Mouse (Mus musculus) kidney, adult 2 months (tissue): Measurements from ENCODE around the gene Akt2. TPM values are rescaled to one million over a fixed set of nuclear protein-coding genes. Genes with fewer than 3 reads are reported as not detected.
"Not testable (repeated sequence)": the region's sequence is repeated elsewhere in the genome, so short reads cannot be mapped to it uniquely, and the experiment has no call there.

Source experiments
- DNase-seq: peaks from one replicate; pipeline ENCODE4 v3.0.0; 2021
- H3K27ac ChIP-seq: fragments of 200-500 bp; 2 replicates; pipeline ENCODE4 v1.5.1; 2012; ENCODE audit warnings: low read depth, low read length, control low read depth, inconsistent platforms; ENCODE audit not compliant: insufficient read depth
- H3K27me3 ChIP-seq: fragments of 200-500 bp; replicated peaks from 2 replicates; pipeline ENCODE4 v1.6.1; 2012; ENCODE audit warnings: mild to moderate bottlenecking, moderate library complexity, low read length, inconsistent platforms; ENCODE audit not compliant: control insufficient read depth, insufficient read depth
- H3K36me3 ChIP-seq: fragments of 200-500 bp; 2 replicates; pipeline ENCODE4 v1.6.1; 2012; ENCODE audit warnings: mild to moderate bottlenecking, moderate library complexity, low read length, inconsistent platforms; ENCODE audit not compliant: control insufficient read depth, insufficient read depth
- H3K4me1 ChIP-seq: fragments of 200-500 bp; 2 replicates; pipeline ENCODE4 v1.6.1; 2011; ENCODE audit warnings: low read length; ENCODE audit not compliant: control insufficient read depth, insufficient read depth
- H3K4me3 ChIP-seq: fragments of 200-500 bp; 2 replicates; pipeline ENCODE4 v1.5.1; 2011; ENCODE audit warnings: mild to moderate bottlenecking, low read depth, low read length, control low read depth; ENCODE audit not compliant: insufficient read depth
- CTCF ChIP-seq: fragments of 200-500 bp; conservative IDR thresholded peaks from 2 replicates; pipeline ENCODE4 v1.5.1; 2011; ENCODE audit warnings: low read depth, mild to moderate bottlenecking, control low read depth, low read length, moderate library complexity, mixed read lengths; ENCODE audit not compliant: insufficient read depth, insufficient read length
- POLR2A ChIP-seq: fragments of 200-500 bp; IDR thresholded peaks from one replicate; pipeline ENCODE4 v1.6.1; 2011; ENCODE audit warnings: low read depth, low read length, control low read depth
- WGBS: fragments of 180-500 bp; shearing (Covaris S2); methylation state at CpG from one replicate; pipeline ENCODE4 v1.1.7; 2018; 5-methylcytosine and 5-hydroxymethylcytosine counted together
- polyA plus RNA-seq: library from polyadenylated mRNA; depleted of rRNA; stranded (reverse); fragments of >200 nt; gene quantifications from 2 replicates; pipeline ENCODE4 v1.2.3, GENCODE M21; 2012

Akt2 gene
- polyA plus RNA-seq, 1 experiment = 89.2 TPM

DNA sequence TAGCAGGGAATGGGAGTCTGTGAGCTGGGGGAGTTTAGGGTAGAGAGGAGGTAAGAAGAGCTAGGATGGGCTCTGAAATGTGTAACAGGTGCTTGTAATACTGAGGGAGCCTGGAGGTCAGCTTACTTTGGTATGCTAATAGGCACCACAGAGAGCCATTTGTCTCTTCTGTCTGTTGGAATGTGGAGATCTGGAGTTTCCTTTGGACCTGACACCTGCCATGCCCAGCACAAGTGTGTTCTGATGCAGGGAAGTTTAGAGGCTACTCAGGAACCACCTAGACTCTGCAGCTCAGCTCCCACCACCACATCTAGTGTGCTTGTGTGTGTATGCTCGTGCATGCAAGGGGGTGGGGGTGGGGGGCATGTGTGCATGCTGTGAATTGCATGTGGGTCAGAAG lies 30.9 kb downstream of the Akt2 start:
- H3K4me1 ChIP-seq = no peaks in the 10 kb centered on the region
- H3K36me3 ChIP-seq = no peaks in the 10 kb centered on the region
- no peak overlapping the region for H3K4me3 ChIP-seq
- H3K27ac ChIP-seq = no peak overlapping the region
- no peak for DNase-seq
- TF ChIP-seq CTCF (no peak), POLR2A (no peak)
- WGBS = 79% methylated on average over 1 of the region's 1 CpGs
- no peaks in the 10 kb centered on the region for H3K27me3 ChIP-seq

DNA sequence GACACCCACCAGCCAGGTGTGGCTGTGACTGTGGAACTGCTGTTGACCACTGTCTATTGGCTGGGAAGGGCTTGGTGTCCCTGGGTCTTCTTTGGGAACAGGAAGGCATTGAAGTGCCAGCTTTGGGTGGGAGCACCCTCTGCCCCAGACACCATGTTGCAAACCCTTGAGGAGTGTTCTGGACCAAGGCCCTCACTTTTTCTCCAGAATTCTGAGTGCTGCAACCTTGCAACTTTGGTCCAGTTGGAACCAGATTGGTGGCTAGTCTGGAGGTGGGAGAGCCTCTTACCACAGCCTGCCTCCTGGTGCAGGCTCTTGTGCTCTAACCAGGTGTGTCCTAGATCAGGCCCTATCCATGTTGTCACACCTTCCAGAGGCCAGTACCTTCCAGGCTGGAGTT lies 33.6 kb downstream of the Akt2 start:
- no peaks in the 10 kb centered on the region for H3K27me3 ChIP-seq
- no peak overlapping the region for H3K27ac ChIP-seq
- TF ChIP-seq CTCF (no peak), POLR2A (no peak)
- DNase-seq = no peak
- H3K36me3 ChIP-seq = no peaks in the 10 kb centered on the region
- no peaks in the 10 kb centered on the region for H3K4me1 ChIP-seq
- no peak overlapping the region for H3K4me3 ChIP-seq

DNA sequence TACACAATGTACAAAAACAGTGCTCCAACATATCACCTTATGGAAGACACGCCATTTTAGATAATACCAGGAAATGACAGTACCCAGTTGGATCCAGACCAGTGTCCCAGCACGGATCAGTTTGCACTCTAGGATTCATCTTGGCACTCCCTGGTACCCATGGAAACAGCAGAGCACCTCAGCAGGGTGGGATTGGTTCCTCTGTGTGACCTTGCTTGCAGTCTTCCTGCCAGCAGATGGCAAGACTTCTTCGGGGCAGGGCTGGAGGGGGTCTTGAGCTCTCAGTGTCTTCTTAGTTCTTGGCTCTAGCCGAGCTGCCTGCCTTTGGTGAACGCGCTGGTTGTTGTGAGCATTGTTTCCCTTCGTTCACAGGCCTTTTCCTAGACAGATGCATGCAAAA lies 36.4 kb downstream of the Akt2 start:
- H3K36me3 ChIP-seq = no peaks in the 10 kb centered on the region
- no peaks in the 10 kb centered on the region for H3K4me1 ChIP-seq
- H3K27me3 ChIP-seq = no peaks in the 10 kb centered on the region
- no peak for TF ChIP-seq POLR2A
- no peak for TF ChIP-seq CTCF
- 91% methylated on average over 7 of the region's 7 CpGs for WGBS
- H3K27ac ChIP-seq = no peak overlapping the region
- DNase-seq = no peak
- H3K4me3 ChIP-seq = no peak overlapping the region

DNA sequence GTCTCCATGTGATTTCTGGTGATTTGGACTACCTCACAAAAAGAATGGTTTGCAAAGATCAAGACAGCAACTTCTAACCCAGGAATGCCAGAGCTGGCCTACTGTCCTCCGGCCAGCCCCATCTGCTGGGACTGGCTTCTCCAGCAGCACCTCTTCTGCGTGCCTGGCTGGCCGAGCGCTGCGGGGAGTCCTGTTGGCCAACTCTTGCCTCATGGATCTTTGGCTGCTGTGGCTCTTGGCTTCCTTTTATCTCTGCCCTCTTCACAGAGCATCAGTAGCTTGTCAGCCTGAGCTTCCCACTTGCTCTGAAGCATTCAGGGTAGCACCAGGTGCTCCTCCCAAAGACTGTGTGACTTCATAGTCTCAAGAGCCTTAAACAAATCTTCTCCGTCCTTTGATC lies 36.8 kb downstream of the Akt2 start:
- TF ChIP-seq CTCF = no peak
- TF ChIP-seq POLR2A = no peak
- Histone ChIP-seq H3K36me3 (no peaks in the 10 kb centered on the region), H3K4me3 (no peak overlapping the region), H3K27me3 (no peaks in the 10 kb centered on the region), H3K4me1 (no peaks in the 10 kb centered on the region), H3K27ac (no peak overlapping the region)
- no peak for DNase-seq
- WGBS = 96% methylated on average over 6 of the region's 6 CpGs

DNA sequence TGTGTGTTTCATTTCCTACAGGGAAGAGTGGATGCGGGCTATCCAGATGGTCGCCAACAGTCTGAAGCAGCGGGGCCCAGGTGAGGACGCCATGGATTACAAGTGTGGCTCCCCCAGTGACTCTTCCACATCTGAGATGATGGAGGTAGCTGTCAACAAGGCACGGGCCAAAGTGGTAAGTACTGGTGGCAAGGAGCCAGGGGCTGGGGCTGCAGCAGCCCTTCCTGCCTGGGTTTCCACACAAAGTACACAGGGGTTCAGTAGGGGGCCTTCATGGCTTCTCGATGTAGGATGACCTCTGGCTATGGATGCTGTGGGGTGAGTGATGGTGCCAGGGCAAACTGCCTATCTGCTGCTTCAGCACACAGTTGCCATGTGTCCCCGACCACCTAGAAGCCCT lies 37.5 kb downstream of the Akt2 start:
- H3K27me3 ChIP-seq, H3K4me3 ChIP-seq, H3K4me1 ChIP-seq, DNase-seq, H3K27ac ChIP-seq, H3K36me3 ChIP-seq: not testable (repeated sequence)
- WGBS = 96% methylated on average over 7 of the region's 7 CpGs

DNA sequence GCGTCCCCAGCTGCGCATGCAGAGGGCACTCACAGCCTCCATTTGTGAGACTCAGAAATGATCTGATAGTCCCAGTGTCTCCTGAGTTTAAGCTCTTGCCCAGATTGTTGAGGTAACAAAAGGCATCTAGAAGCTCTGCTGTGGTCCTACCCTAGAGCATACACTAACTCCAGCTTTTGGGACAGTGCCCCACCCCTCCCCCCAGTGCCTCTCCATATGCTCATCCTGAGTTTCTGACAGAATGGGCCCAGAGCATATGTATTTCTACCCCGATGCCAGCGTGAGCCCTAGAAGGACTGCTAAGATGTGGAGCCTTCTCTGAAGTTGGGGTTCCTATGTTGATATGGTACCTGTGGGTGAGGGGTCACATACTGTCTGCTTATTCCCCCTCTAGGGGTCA lies 40.1 kb downstream of the Akt2 start:
- H3K27me3 ChIP-seq = no peaks in the 10 kb centered on the region
- H3K27ac ChIP-seq = no peak overlapping the region
- no peak for TF ChIP-seq POLR2A
- TF ChIP-seq CTCF = no peak
- H3K4me3 ChIP-seq = no peak overlapping the region
- 97% methylated on average over 4 of the region's 4 CpGs for WGBS
- no peak for DNase-seq
- H3K36me3 ChIP-seq = no peaks in the 10 kb centered on the region
- H3K4me1 ChIP-seq = no peaks in the 10 kb centered on the region

DNA sequence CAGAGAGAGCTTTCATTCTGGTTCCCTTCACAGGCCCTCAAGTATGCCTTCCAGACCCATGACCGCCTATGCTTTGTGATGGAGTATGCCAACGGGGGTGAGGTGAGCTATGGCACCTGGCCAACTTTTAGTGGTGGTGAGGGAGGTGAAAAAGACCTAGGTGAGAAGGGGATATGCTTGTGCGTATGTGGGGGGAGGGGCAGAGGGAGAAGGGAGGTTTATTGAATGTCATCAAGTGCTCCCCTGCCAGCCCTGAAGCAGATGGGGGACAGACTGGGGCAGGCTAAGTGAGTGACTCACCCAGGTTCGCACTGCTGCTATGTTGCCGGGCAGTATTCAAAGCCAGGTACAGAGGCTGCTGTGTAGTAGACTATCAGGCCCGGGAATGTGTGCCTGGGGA lies 41.8 kb downstream of the Akt2 start:
- Histone ChIP-seq H3K4me3 (no peak overlapping the region), H3K36me3 (no peaks in the 10 kb centered on the region), H3K4me1 (no peaks in the 10 kb centered on the region), H3K27me3 (no peaks in the 10 kb centered on the region), H3K27ac (no peak overlapping the region)
- no peak for DNase-seq
- no peak for TF ChIP-seq CTCF
- no peak for TF ChIP-seq POLR2A
- WGBS = 89% methylated on average over 6 of the region's 6 CpGs

DNA sequence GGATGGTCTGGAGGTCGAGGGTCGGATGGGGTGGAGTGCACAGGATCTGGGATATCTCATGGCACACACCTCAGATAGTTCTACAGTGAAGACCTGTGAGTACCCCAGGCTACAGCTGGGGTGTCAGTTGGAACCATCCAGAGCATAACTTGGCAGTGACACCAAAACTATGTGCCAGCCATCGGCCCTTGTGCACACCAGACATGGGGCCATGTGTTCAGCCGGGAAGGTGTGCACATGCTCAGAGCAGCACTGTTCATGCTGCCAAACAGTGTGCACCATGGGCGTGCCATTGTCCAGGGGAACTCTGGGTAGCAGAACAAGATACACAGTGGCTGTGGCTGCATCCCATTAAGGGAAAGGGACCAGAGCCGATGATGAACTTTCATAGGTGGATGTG lies 43.3 kb downstream of the Akt2 start:
- no peak for TF ChIP-seq CTCF
- no peak for TF ChIP-seq POLR2A
- WGBS = 93% methylated on average over 6 of the region's 6 CpGs
- Histone ChIP-seq H3K36me3 (no peaks in the 10 kb centered on the region), H3K4me1 (no peaks in the 10 kb centered on the region), H3K27me3 (no peaks in the 10 kb centered on the region), H3K27ac (no peak overlapping the region), H3K4me3 (no peak overlapping the region)
- DNase-seq = no peak

DNA sequence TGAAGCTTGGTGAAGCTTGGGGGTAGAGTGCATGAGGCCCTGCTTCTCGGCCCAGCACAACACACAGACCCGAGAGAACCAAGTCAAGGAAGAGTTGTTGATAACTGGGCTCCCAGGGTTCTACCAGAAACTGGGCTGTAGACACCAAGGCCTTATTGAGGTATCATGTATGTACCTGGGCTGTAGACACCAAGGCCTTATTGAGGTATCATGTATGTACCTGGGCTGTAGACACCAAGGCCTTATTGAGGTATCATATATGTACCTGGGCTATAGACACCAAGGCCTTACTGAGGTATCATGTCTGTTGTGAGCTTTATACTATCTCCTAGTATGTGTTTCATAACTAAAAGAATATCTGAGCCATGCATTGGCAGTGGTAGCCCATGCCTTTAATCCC lies 43.7 kb downstream of the Akt2 start:
- 97% methylated on average over 2 of the region's 2 CpGs for WGBS
- not testable (repeated sequence) for H3K36me3 ChIP-seq, H3K4me3 ChIP-seq

More for the DNA sequence above, 43.7 kb downstream of the Akt2 start:
- not testable (repeated sequence) for H3K4me1 ChIP-seq, H3K27ac ChIP-seq, DNase-seq, H3K27me3 ChIP-seq
